Comparison of ENCODE assay signal across 8 mouse cellular contexts in the genomic region with DNA sequence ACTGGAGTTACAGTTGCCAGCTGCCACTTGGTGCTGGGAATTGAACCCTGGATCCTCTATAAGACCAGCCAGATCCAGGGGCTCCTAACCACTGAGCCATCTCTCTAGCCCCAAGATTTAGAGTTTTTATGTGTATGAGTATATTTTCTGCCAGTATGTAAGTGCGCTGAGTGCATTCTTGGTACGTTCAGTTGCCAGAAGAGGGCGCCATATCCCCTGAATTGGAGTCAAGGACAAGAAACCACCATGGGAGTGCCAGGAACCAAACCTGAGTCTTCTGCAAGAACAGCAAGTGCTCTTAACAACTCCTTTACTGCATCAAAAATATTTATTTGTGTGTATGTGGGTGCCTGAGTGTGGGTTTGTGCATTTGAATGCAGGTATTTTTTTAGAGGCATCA. TPM values are rescaled to one million over a fixed set of nuclear protein-coding genes. Genes with fewer than 3 reads are reported as not detected.
A peak's percentile ranks its signal among the peaks of the same experiment; 100 is the strongest.
DNase-seq lines count a peak whose midpoint lies in the region; ATAC-seq and TF ChIP-seq lines count a peak whose summit lies in the region.

No protein-coding gene starts in this region.

- no peak overlapping the region for H3K9ac ChIP-seq in liver, postnatal 0 days (replicated peaks)

- no peak overlapping the region for H3K27ac ChIP-seq in layer of hippocampus, adult 2 months
- no peak overlapping the region for H3K27ac ChIP-seq in liver, postnatal 0 days (ENCODE audit: low read depth)

- DNase-seq in layer of hippocampus, adult 2 months (ENCODE audit: low spot score in 2 of 2): peak in 1 of 2 experiments; percentile 14
- DNase-seq in layer of hippocampus, postnatal 36 days: no peak
- no peak for DNase-seq in G1E (ENCODE audit: low spot score)
- DNase-seq in adrenal gland, postnatal 36 days: peak; percentile 61 to 71
- DNase-seq in gastrocnemius, adult 8-10 months (ENCODE audit: low spot score in 2 of 2): peak; percentile 40 to 43
- DNase-seq in liver, postnatal 0 days: peak; percentile 82
- peak; percentile 65 to 83 for DNase-seq in spleen, postnatal 10 days (ENCODE audit: low spot score in 2 of 2)
- DNase-seq in Muller cell, postnatal 12 days (ENCODE audit: inconsistent ontology term): no peak

- H3K9me3 ChIP-seq in G1E (replicated peaks): peaks cover 8% of the 10 kb centered on the region
- no peaks in the 10 kb centered on the region for H3K9me3 ChIP-seq in liver, postnatal 0 days (ENCODE audit: low read length)

- H3K27me3 ChIP-seq in G1E (ENCODE audit: insufficient read depth, low read length): 0 out of 2 replicates have a peak, but pooled peaks cover 2% of the 10 kb centered on the region
- no peaks in the 10 kb centered on the region for H3K27me3 ChIP-seq in liver, postnatal 0 days (ENCODE audit: insufficient read depth, low read length)

- H3K4me2 ChIP-seq in liver, postnatal 0 days (ENCODE audit: low read depth, low read length): no peak overlapping the region

- H3K4me1 ChIP-seq in G1E (ENCODE audit: insufficient read depth, low read depth, low read length): no peaks in the 10 kb centered on the region
- no peaks in the 10 kb centered on the region for H3K4me1 ChIP-seq in liver, postnatal 0 days (ENCODE audit: insufficient read depth)

- no peak for ATAC-seq in G1E (ENCODE audit: extremely low read depth, insufficient number of reproducible peaks, low FRiP score, poor library complexity, severe bottlenecking)
- ATAC-seq in liver, postnatal 0 days: no peak

- TF ChIP-seq CTCF in layer of hippocampus, adult 2 months (conservative IDR thresholded peaks at IDR 0.05): peak; percentile 73
- TF ChIP-seq CTCF in G1E (IDR thresholded peaks at IDR 0.05; ENCODE audit: low read depth, low read length): peak; percentile 26; the same call in 1 of the 2 replicates
- TF ChIP-seq CTCF in liver, postnatal 0 days (IDR thresholded peaks at IDR 0.05; ENCODE audit: low read depth): peak; percentile 82

- TF ChIP-seq EP300 in liver, postnatal 0 days (IDR thresholded peaks at IDR 0.05; ENCODE audit: low read depth): no peak

- 34% methylated on average over 3 of the region's 3 CpGs for WGBS in liver, postnatal 0 days (ENCODE audit: insufficient replicate concordance)

- H3K4me3 ChIP-seq in layer of hippocampus, adult 2 months: no peak overlapping the region
- no peak overlapping the region for H3K4me3 ChIP-seq in G1E (ENCODE audit: low read depth, low read length)
- H3K4me3 ChIP-seq in liver, postnatal 0 days (ENCODE audit: low read depth, low read length): no peak overlapping the region

- peaks cover 8% of the 10 kb centered on the region for H3K36me3 ChIP-seq in G1E (replicated peaks)
- H3K36me3 ChIP-seq in liver, postnatal 0 days (replicated peaks; ENCODE audit: insufficient read depth, low read length): peaks cover 3% of the 10 kb centered on the region

RNA-seq across cellular contexts. Expression of gene Polr2a, which starts 29.4 kb away (rescaled TPM):
- 10 to 100 TPM; 64.6 to 65.4 TPM for total RNA-seq in layer of hippocampus, adult 2 months (2021)
- total RNA-seq in layer of hippocampus, postnatal 36 days (2021): 10 to 100 TPM; 61.2 to 61.3 TPM
- total RNA-seq in G1E (2014; fragmentation: Nextera tagmentation) (192 and 251 TPM in 2 replicates), G1E (2017) (21.3 and 26.2 TPM in 2 replicates)
- polyA plus RNA-seq in G1E (2012): 116 and 119 TPM in 2 replicates
- 10 to 100 TPM; 86.4 to 90.3 TPM for total RNA-seq in adrenal gland, postnatal 36 days (2021)
- total RNA-seq in gastrocnemius, adult 8-10 months (2022): 10 to 100 TPM; 27.8 to 38.4 (median 35.3) TPM
- 6.6 and 6.8 TPM in 2 replicates for polyA plus RNA-seq in liver, postnatal 0 days (2015; fragmentation: Nextera tagmentation; extraction: Ambion mirVana)

RNA-seq across cellular contexts. Expression of gene Slc35g3, which starts 32.7 kb away (rescaled TPM):
- total RNA-seq in layer of hippocampus, adult 2 months (2021): not detected
- total RNA-seq in layer of hippocampus, postnatal 36 days (2021): not detected
- total RNA-seq in G1E (2014; fragmentation: Nextera tagmentation): 1.1 TPM in 1 of 2 replicates, not detected in the other
- total RNA-seq in G1E (2017): 0.27 TPM in 1 of 2 replicates, not detected in the other
- 0.18 TPM in 2 replicates for polyA plus RNA-seq in G1E (2012)
- total RNA-seq in adrenal gland, postnatal 36 days (2021): not detected
- total RNA-seq in gastrocnemius, adult 8-10 months (2022): not detected
- not detected in 2 replicates for polyA plus RNA-seq in liver, postnatal 0 days (2015; fragmentation: Nextera tagmentation; extraction: Ambion mirVana)

RNA-seq across cellular contexts. Expression of gene Tnfsfm13, which starts 33.2 kb away (rescaled TPM):
- 1 to 10 TPM; 1.6 to 2.2 TPM for total RNA-seq in layer of hippocampus, adult 2 months (2021)
- total RNA-seq in layer of hippocampus, postnatal 36 days (2021): 1 to 10 TPM in 1 of 2 experiments, under 1 TPM in 1; 0.90 to 1.2 TPM
- total RNA-seq in G1E (2014; fragmentation: Nextera tagmentation) (not detected in 2 replicates), G1E (2017) (not detected in 2 replicates)
- not detected in 2 replicates for polyA plus RNA-seq in G1E (2012)
- 1 to 10 TPM; 4.0 to 4.9 TPM for total RNA-seq in adrenal gland, postnatal 36 days (2021)
- 1 to 10 TPM; 1.3 to 1.7 (median 1.6) TPM for total RNA-seq in gastrocnemius, adult 8-10 months (2022)
- 1.1 and 1.4 TPM in 2 replicates for polyA plus RNA-seq in liver, postnatal 0 days (2015; fragmentation: Nextera tagmentation; extraction: Ambion mirVana)

RNA-seq across cellular contexts. Expression of gene Tnfsf12, which starts 33.4 kb away (rescaled TPM):
- total RNA-seq in layer of hippocampus, adult 2 months (2021): 1 to 10 TPM; 8.9 to 9.6 TPM
- 1 to 10 TPM; 8.2 to 8.8 TPM for total RNA-seq in layer of hippocampus, postnatal 36 days (2021)
- not detected in 2 replicates for total RNA-seq in G1E (2014; fragmentation: Nextera tagmentation)
- not detected in 2 replicates for total RNA-seq in G1E (2017)
- not detected in 2 replicates for polyA plus RNA-seq in G1E (2012)
- total RNA-seq in adrenal gland, postnatal 36 days (2021): 10 to 100 TPM; 21.5 to 22.9 TPM
- total RNA-seq in gastrocnemius, adult 8-10 months (2022): 1 to 10 TPM; 6.0 to 9.0 (median 7.1) TPM
- polyA plus RNA-seq in liver, postnatal 0 days (2015; fragmentation: Nextera tagmentation; extraction: Ambion mirVana): 2.8 and 3.6 TPM in 2 replicates

RNA-seq across cellular contexts. Expression of gene Zbtb4, which starts 36.6 kb away (rescaled TPM):
- 100 to 1,000 TPM; 122 to 133 TPM for total RNA-seq in layer of hippocampus, adult 2 months (2021)
- total RNA-seq in layer of hippocampus, postnatal 36 days (2021): 100 to 1,000 TPM; 116 to 126 TPM
- total RNA-seq in G1E (2014; fragmentation: Nextera tagmentation) (18.4 and 19.0 TPM in 2 replicates), G1E (2017) (5.6 and 8.6 TPM in 2 replicates)
- 13.0 and 13.4 TPM in 2 replicates for polyA plus RNA-seq in G1E (2012)
- total RNA-seq in adrenal gland, postnatal 36 days (2021): 10 to 100 TPM; 57.7 to 63.8 TPM
- total RNA-seq in gastrocnemius, adult 8-10 months (2022): 10 to 100 TPM; 35.6 to 40.3 (median 38.5) TPM
- 0.67 and 0.75 TPM in 2 replicates for polyA plus RNA-seq in liver, postnatal 0 days (2015; fragmentation: Nextera tagmentation; extraction: Ambion mirVana)

Comparison
In these comparisons a context has a peak if more than half of its experiments do, and no peak if none do; other contexts are left out.
1. DNase-seq: peak in adrenal gland, postnatal 36 days (2 of 2), gastrocnemius, adult 8-10 months (2 of 2), liver, postnatal 0 days (single experiment) and spleen, postnatal 10 days (2 of 2); none in layer of hippocampus, postnatal 36 days (0 of 2), G1E (single experiment) and Muller cell, postnatal 12 days (single experiment).
2. CTCF ChIP-seq: peak in every context shown above with its lines; median percentile 82 in liver, postnatal 0 days; 73 in layer of hippocampus, adult 2 months; 26 in G1E.